Mouse (Mus musculus) urinary bladder, postnatal 36 days (tissue): Measurements from ENCODE around the gene Tsen15.
"Not testable (repeated sequence)": the region's sequence is repeated elsewhere in the genome, so short reads cannot be mapped to it uniquely, and the experiment has no call there.

Experiments
- DNase-seq, 2 experiments: peaks; one replicate each; pipeline ENCODE4 v3.0.0; 2022; ENCODE audit warnings: low spot score in 2 of 2, mixed read lengths in 1 of 2

Tsen15 gene

DNA sequence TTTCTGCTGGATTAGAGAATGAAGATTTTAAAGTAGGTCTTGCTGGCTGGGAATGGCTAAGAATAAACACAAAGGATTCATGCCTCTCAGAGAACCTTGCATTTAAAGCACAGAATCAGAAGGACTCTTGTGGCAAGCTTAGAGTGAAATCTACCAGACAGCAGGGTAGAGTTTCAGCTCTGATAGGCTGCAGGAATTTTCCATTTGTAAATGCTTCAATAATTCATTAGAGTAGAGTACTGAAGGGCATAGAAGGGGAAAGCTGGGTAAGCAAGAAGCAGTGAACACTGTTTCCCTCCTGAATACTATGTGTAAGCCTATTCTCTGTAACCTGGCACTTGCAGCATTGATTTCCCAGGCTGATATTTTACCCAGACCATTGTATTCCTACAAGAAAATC lies 2.8 kb upstream of the Tsen15 start:
- no peak for DNase-seq

DNA sequence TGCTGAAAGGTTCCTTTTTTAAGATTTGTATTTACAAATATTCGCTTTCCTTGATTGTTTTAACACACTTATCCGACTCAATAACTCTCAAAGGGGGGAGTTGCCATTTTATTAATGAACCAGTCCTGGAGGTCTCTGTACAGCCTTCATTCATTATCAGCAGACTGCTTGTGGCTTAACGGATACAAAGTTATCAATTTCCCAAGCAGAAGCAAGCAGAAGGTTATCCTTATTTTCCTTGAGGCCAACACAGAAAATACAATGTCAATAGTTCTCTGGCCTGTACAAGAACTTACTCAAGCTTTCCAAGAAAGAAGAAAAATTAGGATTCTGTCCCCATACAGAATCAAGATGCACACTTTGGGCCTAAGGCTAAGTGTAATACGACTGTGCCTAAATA lies 795 bp downstream of the Tsen15 start:
- DNase-seq, result not testable (repeated sequence)

DNA sequence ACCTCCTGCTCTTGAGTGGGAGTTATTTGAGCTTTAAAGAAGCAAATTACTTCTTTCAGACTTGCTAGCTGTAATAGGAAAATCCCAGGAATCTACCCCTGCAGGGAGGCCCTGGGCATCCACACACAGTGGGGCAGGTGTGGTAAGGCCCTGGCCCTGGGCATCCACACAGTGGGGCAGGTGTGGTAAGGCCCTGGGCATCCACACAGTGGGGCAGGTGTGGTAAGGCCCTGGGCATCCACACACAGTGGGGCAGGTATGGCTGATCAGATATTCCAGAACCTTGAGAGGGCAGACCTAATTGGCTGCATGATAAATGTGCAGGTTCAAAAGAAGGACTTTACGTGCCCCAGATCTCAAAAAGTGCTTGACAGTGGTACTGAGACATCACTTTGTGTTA lies 1.9 kb downstream of the Tsen15 start:
- no peak for DNase-seq

DNA sequence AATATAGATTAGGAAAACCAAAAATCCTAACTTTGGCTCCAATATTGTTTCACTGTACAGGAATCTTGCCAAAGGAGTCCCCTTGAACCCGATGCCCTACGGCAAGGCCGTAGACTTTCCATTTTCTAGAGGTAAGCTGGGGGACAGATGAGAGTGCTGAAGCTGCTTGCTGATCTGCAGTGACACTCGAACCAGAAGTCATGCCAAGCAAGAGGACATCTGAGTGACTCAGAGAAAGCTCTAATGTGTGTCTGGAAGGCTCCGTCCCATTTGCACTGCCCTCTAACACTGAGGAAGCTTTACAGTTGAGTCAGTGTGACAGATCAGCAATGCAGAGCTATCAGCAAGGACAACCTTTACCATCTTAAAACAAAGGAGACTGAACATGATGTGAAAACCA lies 8.2 kb downstream of the Tsen15 start:
- DNase-seq, result no peak

DNA sequence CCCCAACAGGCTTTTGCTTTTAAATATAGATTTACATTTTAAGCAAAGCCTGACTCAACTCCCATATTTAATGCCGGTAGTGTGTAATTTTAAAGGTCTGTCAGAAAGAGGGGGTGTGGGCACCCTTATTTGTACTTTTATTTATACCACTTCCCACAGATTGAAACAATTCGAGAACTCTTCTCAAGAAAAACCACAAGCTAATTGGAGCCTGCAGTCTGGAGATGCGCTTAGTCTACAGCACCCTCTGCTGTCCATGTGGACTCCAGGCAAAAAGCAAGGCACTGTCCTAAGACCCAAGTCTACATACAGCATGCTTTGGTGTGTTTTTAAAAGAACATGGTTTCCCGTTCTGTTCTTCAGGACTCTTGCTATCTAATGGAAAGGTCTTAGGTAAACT lies 17.3 kb downstream of the Tsen15 start:
- DNase-seq, result peak; percentile 33 to 41

DNA sequence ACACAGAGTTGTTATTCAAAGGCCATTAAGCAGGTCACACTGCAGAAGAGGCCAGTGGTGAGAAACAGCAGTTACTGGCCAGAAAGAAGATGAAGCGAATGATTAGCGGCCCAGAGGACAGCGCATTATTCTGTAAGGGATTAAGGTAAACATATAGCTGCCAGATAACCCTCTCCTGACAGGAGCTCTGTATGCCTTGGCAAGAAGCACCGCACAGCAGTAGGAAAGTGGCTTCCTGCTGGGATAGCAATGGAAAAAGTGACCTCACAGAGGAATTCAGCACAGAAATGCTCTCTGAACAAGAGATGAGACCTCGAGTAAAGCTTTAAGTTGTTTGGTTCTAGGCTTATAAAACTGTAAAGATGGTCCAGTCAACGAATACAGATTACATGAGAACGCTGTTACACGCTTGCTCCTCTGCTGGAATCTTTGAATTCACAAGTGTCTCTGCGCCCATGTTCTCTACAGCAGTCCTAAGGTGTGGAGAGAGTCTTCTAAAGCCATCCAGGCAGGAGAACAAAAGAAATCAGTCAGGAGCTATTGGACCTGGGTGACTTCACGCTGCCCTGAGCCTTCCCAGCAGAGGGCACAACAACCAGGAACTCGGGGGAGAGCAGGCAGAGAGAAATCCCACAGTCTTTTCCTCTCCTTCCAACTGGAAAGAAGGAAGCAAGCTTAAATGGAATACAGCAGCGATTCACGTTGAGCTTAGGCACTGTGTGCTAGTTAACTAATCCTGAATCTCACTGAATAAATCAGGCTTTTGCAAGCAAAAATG lies 18.0 kb downstream of the Tsen15 start:
- no peak for DNase-seq

DNA sequence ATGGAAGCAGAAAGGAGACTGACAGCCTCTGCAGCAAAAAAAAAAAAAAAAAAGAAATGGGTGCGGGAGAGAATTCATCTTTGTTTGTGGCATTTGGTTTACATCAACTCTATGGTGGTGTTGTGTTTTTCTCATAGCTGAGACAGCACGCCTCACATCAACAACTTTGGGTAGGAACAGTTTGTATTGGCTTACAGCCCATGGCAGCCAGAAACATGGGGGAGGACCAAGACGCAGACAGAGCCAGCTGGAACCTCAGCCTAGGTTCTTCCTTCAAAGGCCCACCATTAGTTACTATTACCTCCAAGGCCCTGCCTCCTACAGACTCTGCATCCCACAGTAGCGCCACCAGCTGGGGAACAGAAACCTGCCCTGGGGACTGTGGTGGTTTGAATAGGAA lies 29.8 kb downstream of the Tsen15 start:
- no peak for DNase-seq

DNA sequence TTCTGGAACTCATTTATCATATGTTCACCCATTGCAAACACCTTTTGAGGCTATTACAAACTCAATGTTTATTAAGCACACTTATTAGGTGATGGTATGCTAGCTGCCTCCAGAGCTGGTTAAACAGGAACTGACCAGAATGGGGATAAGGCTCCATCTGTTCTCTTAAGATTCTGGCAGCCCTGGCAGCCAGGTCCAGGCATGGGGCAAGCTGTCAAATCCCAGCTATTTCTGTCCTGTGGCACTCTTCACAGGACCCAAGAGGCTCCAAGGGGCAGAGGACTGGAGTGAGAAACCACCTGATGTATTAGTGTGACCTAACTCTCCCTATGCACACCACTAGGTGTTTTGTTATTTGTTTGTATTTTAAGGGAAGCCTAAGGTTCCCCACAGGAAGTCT lies 38.5 kb downstream of the Tsen15 start:
- DNase-seq, result no peak

DNA sequence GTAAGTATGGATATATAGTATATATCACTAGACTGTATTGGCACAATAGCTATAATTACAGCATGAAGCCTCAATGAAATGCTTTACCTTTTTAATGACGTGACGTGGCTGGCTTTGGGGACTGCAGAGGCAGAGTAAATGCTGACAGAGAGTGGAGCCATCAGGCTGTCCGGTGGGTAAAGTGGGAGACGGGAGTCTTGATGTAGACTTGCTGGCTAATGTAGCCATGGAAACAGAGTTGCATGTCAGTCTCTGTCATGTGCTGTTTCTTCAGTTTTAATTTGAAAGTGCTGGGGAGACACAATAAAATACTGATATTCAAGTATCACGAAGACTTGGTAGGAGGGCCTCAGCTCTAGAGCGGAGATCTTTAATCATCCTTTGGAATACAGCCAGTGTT lies 62.5 kb downstream of the Tsen15 start:
- no peak for DNase-seq
